Mouse (Mus musculus) megakaryocyte, embryonic 14.5 days (primary cell): ENCODE results near the gene Mn1.

Experiments used
- FLI1 ChIP-seq: IDR thresholded peaks from 2 replicates; pipeline ENCODE4 v1.6.1; 2012; ENCODE audit warnings: low read length, inconsistent platforms, mixed read lengths
- GATA1 ChIP-seq: IDR thresholded peaks from 3 replicates; pipeline ENCODE4 v1.6.1; 2012; ENCODE audit warnings: mixed read lengths, low read length, inconsistent platforms, borderline replicate concordance

DNA sequence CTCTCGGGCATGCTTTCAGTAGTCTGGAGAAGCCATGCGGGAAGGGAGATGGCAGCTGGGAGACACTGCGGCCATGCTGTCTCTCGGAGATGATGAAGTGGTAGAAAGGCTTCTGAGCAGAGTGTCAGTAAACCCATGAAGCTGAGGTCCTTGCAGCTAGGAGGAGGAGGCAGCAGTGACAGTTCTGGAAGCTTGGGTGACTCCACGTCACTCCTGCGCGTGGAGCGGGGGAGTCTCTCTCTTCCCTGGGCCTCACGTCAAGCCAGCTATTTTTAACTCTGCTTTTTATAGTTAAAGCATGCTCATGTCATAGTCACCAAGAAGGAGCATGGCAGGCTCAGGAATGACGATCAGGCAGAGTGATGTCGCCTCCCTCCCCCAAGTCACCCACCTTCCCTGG lies 56.3 kb downstream of the Mn1 start:
- TF ChIP-seq GATA1 (no peak), FLI1 (no peak)
